Mouse (Mus musculus) hindbrain, embryonic 13.5 days (tissue): ENCODE results near the gene Tmcc2. TPM values are rescaled to one million over a fixed set of nuclear protein-coding genes. Genes with fewer than 3 reads are reported as not detected.

Experiments
- ATAC-seq: fragments of 200-750 bp; cut with Nextera tagmentation; 2 replicates; pipeline ENCODE4 v1.8.0; 2017; ENCODE audit warnings: moderate TSS enrichment; ENCODE audit not compliant: low FRiP score
- H3K27ac ChIP-seq: fragments of 300-500 bp; sonication (generic); 2 replicates; pipeline ENCODE4 v1.5.1; 2015; ENCODE audit warnings: inconsistent platforms, mild to moderate bottlenecking, moderate library complexity
- H3K27me3 ChIP-seq: fragments of 300-500 bp; sonication (generic); 2 replicates; pipeline ENCODE4 v1.6.1; 2015; ENCODE audit warnings: mild to moderate bottlenecking, inconsistent platforms
- H3K36me3 ChIP-seq: fragments of 300-500 bp; sonication (generic); 2 replicates; pipeline ENCODE4 v1.6.1; 2015; ENCODE audit warnings: mild to moderate bottlenecking, inconsistent platforms
- H3K4me1 ChIP-seq: fragments of 300-500 bp; sonication (generic); replicated peaks from 2 replicates; pipeline ENCODE4 v1.6.1; 2015; ENCODE audit warnings: inconsistent platforms
- H3K4me2 ChIP-seq: fragments of 300-500 bp; sonication (generic); 2 replicates; pipeline ENCODE4 v1.6.1; 2015; ENCODE audit warnings: inconsistent platforms, mild to moderate bottlenecking, moderate library complexity
- H3K4me3 ChIP-seq: fragments of 300-500 bp; sonication (generic); 2 replicates; pipeline ENCODE4 v1.5.1; 2015; ENCODE audit warnings: mild to moderate bottlenecking, inconsistent platforms
- H3K9ac ChIP-seq: fragments of 300-500 bp; sonication (generic); 2 replicates; pipeline ENCODE4 v1.6.1; 2015; ENCODE audit warnings: mild to moderate bottlenecking, inconsistent platforms
- H3K9me3 ChIP-seq: fragments of 300-500 bp; sonication (generic); 2 replicates; pipeline ENCODE4 v1.6.1; 2016; ENCODE audit warnings: inconsistent platforms
- WGBS: fragments of 180-500 bp; shearing (Covaris S2); methylation state at CpG from one replicate; pipeline ENCODE4 v1.1.7; 2015; 5-methylcytosine and 5-hydroxymethylcytosine counted together
- polyA plus RNA-seq: library from polyadenylated mRNA; unstranded; fragments of >200 nt; fragmentation: Nextera tagmentation; extraction: Ambion mirVana; gene quantifications from 2 replicates; pipeline ENCODE4 v1.2.1, GENCODE M21; 2015

Tmcc2 gene
- polyA plus RNA-seq, 1 experiment from 2014 or later = 25.7 TPM

DNA sequence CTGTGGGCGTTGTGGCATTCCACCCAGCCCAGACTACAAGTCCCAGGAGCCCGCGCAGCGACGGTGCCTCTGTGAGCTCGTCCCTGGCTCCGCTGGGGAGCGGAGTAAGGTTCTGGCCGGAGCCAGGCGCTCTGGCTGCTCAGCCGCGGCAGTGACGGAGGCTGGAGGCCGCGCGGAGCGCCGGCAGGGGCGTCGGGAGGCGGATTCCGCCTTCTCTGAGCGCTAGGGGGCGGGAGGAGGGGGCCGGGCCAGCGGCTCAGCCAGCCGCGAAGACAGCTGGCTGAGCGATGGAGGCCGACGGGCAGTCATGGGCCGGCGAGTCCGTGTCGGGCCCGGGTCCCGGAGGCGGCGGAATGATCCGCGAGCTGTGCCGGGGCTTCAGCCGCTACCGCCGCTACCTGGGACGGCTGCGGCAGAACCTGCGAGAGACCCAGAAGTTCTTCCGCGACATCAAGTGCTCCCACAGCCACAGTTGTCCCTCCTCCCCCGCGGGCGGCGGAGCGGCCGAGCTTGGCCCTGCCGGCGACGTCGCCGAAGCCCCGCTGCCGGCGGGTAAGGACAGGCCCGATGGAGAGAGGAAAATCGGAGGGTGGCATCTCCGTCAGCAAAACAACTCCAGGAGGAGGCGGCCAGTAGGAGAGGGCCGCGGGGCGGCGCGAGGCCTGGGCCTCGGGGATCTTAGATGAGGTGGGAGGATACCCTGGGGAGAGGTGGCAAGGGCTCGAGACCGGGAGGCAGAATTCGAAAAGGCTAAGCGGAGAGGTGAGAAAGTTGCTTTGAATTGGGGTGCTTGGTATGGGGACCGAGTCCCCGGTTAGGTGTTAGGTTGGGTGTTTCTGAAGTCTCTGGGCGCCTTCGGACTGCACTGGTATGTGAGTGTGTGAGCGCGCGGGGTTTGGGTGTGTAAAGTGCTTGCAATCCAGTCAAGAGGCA lies 26.5 kb upstream of the Tmcc2 start, which contains the start of gene Dstyk:
TSS of gene Dstyk (plus strand) at position 237 of the 933 bp plus-strand sequence.
- H3K4me3 ChIP-seq = peak within 1 kb of the TSS; percentile 56
- peak within 1 kb of the TSS; percentile 92 for H3K27ac ChIP-seq
- WGBS = under 1% methylated on average over 72 of the region's 85 CpGs
- H3K9me3 ChIP-seq = no peaks in the 10 kb centered on the region
- peak within 1 kb of the TSS; percentile 84 for H3K9ac ChIP-seq
- no peaks in the 10 kb centered on the region for H3K27me3 ChIP-seq
- no peaks in the 10 kb centered on the region for H3K36me3 ChIP-seq
- ATAC-seq = peak; percentile 98
- H3K4me2 ChIP-seq = peak within 1 kb of the TSS; percentile 73
- H3K4me1 ChIP-seq = peaks cover 27% of the 10 kb centered on the region

GRCm38 (mm10) chr1:132416943-132417290 lies 25.8 kb upstream of the Tmcc2 start:
- 21% methylated on average over 6 of the region's 6 CpGs for WGBS
- Histone ChIP-seq H3K4me3 (peak overlapping the region; percentile 56), H3K4me1 (peaks cover 27% of the 10 kb centered on the region), H3K9ac (peak overlapping the region; percentile 84), H3K27me3 (no peaks in the 10 kb centered on the region), H3K27ac (peak overlapping the region; percentile 92), H3K4me2 (peak overlapping the region; percentile 73), H3K9me3 (no peaks in the 10 kb centered on the region), H3K36me3 (no peaks in the 10 kb centered on the region)
- ATAC-seq = no peak

- Histone ChIP-seq H3K27me3 (no peaks in the 10 kb centered on the region), H3K36me3 (no peaks in the 10 kb centered on the region), H3K9me3 (no peaks in the 10 kb centered on the region), H3K4me1 (peaks cover 27% of the 10 kb centered on the region), H3K4me3 (0 out of 2 replicates have a peak overlapping the region, but pooled peaks have one; percentile 56), H3K27ac (no peak overlapping the region), H3K4me2 (peak overlapping the region; percentile 73), H3K9ac (no peak overlapping the region)
- no peak for ATAC-seq
- 76% methylated on average over 8 of the region's 8 CpGs for WGBS
These were observed 25.3 kb upstream of the Tmcc2 start for GRCm38 (mm10) chr1:132416244-132416942.

DNA sequence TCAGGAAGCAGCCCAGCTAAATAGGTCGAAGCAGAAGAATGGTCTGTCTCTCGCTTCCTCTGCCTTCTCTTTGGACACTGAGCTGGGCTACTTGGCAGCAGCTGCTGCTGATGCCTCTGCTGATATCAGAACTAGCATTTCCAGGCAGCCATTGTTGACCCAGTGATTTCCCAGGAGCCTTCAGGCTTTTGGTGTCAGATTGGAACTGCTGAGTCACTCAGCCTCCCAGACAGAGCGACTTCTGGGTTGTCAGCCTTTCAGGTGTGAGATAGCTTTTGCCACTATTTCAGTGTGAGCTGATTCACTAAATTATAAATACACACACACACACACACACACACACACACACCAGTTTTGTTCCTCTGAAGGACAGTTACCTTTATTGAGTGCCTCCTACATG lies 19.6 kb upstream of the Tmcc2 start:
- no peak for ATAC-seq
- no peak overlapping the region for H3K4me3 ChIP-seq
- WGBS = 85% methylated on average over 3 of the region's 3 CpGs

DNA sequence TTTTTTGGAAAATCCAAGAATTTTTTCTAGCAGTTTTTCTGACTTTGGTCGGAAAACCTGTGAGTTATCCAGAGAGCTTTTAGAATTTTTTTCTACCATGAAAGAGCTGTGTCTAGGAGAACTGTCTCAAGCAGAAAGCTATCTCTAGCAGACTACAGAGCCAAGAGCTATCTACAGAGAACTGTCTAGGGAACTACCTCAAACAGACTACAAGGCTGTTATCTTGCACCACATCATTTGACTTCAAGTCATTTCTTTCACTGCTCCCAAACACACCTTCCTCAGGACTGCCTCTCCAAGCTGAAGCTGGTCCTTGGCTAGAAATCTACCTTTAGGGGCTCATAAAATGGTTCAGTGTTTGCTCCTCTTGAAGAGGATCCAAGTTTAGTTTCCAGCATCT lies 10.8 kb upstream of the Tmcc2 start:
- Histone ChIP-seq H3K4me3 (no peak overlapping the region), H3K4me1 (no peaks in the 10 kb centered on the region), H3K4me2 (no peak overlapping the region), H3K9me3 (no peaks in the 10 kb centered on the region), H3K27ac (no peak overlapping the region), H3K27me3 (no peaks in the 10 kb centered on the region), H3K36me3 (no peaks in the 10 kb centered on the region), H3K9ac (no peak overlapping the region)
- WGBS = 95% methylated on average over 1 of the region's 1 CpGs
- no peak for ATAC-seq

More for the DNA sequence above, 19.6 kb upstream of the Tmcc2 start:
- Histone ChIP-seq H3K9ac (no peak overlapping the region), H3K36me3 (no peaks in the 10 kb centered on the region), H3K27ac (no peak overlapping the region), H3K9me3 (no peaks in the 10 kb centered on the region), H3K4me2 (no peak overlapping the region), H3K4me1 (no peaks in the 10 kb centered on the region), H3K27me3 (no peaks in the 10 kb centered on the region)

- ATAC-seq = no peak
- Histone ChIP-seq H3K27me3 (no peaks in the 10 kb centered on the region), H3K36me3 (no peaks in the 10 kb centered on the region), H3K4me3 (no peak overlapping the region), H3K4me2 (no peak overlapping the region), H3K27ac (no peak overlapping the region), H3K9me3 (no peaks in the 10 kb centered on the region), H3K9ac (no peak overlapping the region), H3K4me1 (no peaks in the 10 kb centered on the region)
- 71% methylated on average over 1 of the region's 1 CpGs for WGBS
These were observed 9.5 kb upstream of the Tmcc2 start for GRCm38 (mm10) chr1:132400538-132400937.

DNA sequence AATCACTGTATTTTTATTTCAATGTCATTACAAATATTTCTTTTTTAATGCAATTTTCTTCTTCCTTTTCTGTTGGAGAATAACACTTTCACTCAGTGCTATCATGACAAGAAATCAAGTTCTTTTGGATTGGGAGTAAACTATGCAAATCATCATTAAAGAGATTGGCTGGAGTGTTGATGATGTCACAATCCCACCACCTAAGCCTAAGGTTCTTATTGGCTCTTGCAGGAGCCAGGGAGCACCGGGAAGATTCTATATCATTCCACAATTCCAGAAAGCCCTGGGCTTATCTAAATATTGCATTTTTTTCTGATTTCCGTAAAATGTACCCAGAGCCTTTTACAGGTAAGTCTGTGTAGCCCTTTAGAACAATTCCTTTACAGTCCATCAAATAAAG lies 5.6 kb upstream of the Tmcc2 start:
- H3K4me1 ChIP-seq = peaks cover 16% of the 10 kb centered on the region
- no peaks in the 10 kb centered on the region for H3K36me3 ChIP-seq
- H3K27ac ChIP-seq = no peak overlapping the region
- ATAC-seq = no peak
- no peak overlapping the region for H3K4me3 ChIP-seq
- H3K4me2 ChIP-seq = no peak overlapping the region
- no peak overlapping the region for H3K9ac ChIP-seq
- no peaks in the 10 kb centered on the region for H3K9me3 ChIP-seq
- WGBS = 69% methylated on average over 2 of the region's 2 CpGs
- H3K27me3 ChIP-seq = no peaks in the 10 kb centered on the region

- Histone ChIP-seq H3K36me3 (no peaks in the 10 kb centered on the region), H3K9me3 (no peaks in the 10 kb centered on the region), H3K27ac (no peak overlapping the region; the same call in 1 of the 2 replicates), H3K4me3 (no peak overlapping the region), H3K4me1 (peaks cover 47% of the 10 kb centered on the region), H3K9ac (no peak overlapping the region), H3K4me2 (no peak overlapping the region), H3K27me3 (no peaks in the 10 kb centered on the region)
- 63% methylated on average over 5 of the region's 5 CpGs for WGBS
- ATAC-seq = no peak
These were observed 1.8 kb upstream of the Tmcc2 start for GRCm38 (mm10) chr1:132392872-132393271.

- Histone ChIP-seq H3K27me3 (no peaks in the 10 kb centered on the region), H3K27ac (peak overlapping the region; percentile 94), H3K9ac (peak overlapping the region; percentile 96), H3K4me1 (peaks cover 56% of the 10 kb centered on the region), H3K9me3 (no peaks in the 10 kb centered on the region), H3K36me3 (no peaks in the 10 kb centered on the region), H3K4me2 (peak overlapping the region; percentile 89), H3K4me3 (peak overlapping the region; percentile 83)
- 0% methylated on average over 32 of the region's 54 CpGs for WGBS
- peak; percentile 94 for ATAC-seq
These were observed 520 bp upstream of the Tmcc2 start for GRCm38 (mm10) chr1:132391580-132392022.

- Histone ChIP-seq H3K9me3 (no peaks in the 10 kb centered on the region), H3K4me1 (peaks cover 72% of the 10 kb centered on the region), H3K36me3 (no peaks in the 10 kb centered on the region), H3K4me2 (peak overlapping the region; percentile 89), H3K27me3 (no peaks in the 10 kb centered on the region), H3K27ac (peak overlapping the region; percentile 94), H3K9ac (peak overlapping the region; percentile 96), H3K4me3 (peak overlapping the region; percentile 83)
- ATAC-seq = no peak
- 12% methylated on average over 15 of the region's 15 CpGs for WGBS
These were observed 1.0 kb downstream of the Tmcc2 start for GRCm38 (mm10) chr1:132389886-132390585.

DNA sequence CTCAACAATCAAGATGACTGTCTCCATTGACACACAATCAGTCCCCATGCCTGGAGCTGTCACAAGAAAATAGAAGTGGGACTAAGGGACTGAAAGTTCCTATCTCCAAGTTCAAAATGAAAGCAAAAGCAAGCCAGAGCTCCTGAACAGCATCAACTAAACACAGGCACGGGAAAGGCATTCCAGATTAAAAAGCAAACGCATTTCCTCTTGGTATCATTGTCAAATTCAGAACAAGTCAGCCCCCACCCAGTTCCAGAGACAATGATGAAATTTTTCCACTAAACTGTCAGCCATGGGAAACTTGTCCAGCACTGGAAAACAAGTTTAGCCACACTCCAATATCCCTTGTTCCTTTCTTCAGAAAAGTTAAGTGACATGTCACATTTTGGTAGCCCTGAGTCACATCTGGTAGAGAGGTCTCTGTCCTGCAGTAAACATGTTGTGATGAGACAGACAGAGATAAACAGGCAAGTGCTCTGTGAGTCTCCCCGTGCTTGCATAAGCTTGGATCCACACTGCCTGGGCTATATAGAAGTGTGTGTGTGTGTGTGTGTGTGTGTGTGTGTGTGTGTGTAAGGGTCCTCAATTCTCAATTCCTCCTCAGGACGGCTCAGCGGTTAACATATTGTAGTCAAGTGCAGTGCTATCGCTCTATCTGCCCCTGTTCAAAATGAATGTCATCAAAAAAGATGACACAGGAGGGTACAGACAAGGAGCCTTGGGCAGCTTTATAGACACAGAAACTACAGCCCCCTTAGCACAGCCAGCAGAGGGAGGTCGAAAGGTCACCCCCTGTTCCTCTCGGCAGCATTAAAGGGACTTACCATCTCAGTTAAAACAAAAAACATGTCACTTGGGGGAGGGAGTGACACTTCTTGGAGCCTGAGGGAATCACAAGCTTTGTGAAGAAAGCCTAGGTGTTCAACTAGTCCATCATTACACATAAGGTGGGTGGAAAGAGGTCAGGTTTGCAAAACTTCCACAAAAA lies 2.0 kb downstream of the Tmcc2 start:
- Histone ChIP-seq H3K4me2 (peak overlapping the region; percentile 89), H3K4me1 (peaks cover 81% of the 10 kb centered on the region), H3K27ac (peak overlapping the region; percentile 76), H3K36me3 (no peaks in the 10 kb centered on the region), H3K9me3 (no peaks in the 10 kb centered on the region), H3K9ac (peak overlapping the region; percentile 96), H3K4me3 (peak overlapping the region; percentile 83), H3K27me3 (no peaks in the 10 kb centered on the region)
- no peak for ATAC-seq
- 44% methylated on average over 8 of the region's 8 CpGs for WGBS
